Mouse (Mus musculus) heart, adult 2 months (tissue): ENCODE data around the gene Plekhm2. TPM values are rescaled to one million over a fixed set of nuclear protein-coding genes. Genes with fewer than 3 reads are reported as not detected.
A peak's percentile ranks its signal among the peaks of the same experiment; 100 is the strongest.

Experiments used
- DNase-seq, 2 experiments: peaks; one replicate each; pipeline ENCODE4 v3.0.0; 2021
- H3K27ac ChIP-seq: fragments of 200-600 bp; 2 replicates; pipeline ENCODE4 v1.8.1; 2022
- H3K27me3 ChIP-seq: fragments of 200-500 bp; 2 replicates; pipeline ENCODE4 v1.6.1; 2012; ENCODE audit warnings: mild to moderate bottlenecking, low read length, inconsistent platforms, mixed read lengths; ENCODE audit not compliant: control insufficient read depth, insufficient read depth
- H3K36me3 ChIP-seq: fragments of 200-500 bp; 2 replicates; pipeline ENCODE4 v1.6.1; 2012; ENCODE audit warnings: low read length, inconsistent platforms; ENCODE audit not compliant: control insufficient read depth, insufficient read depth
- H3K4me1 ChIP-seq: fragments of 200-500 bp; 2 replicates; pipeline ENCODE4 v1.6.1; 2011; ENCODE audit warnings: low read length; ENCODE audit not compliant: control insufficient read depth, insufficient read depth
- H3K4me3 ChIP-seq: fragments of 200-600 bp; 2 replicates; pipeline ENCODE4 v1.8.1; 2022
- H3K79me2 ChIP-seq: fragments of 200-500 bp; replicated peaks from 2 replicates; pipeline ENCODE4 v1.6.1; 2012; ENCODE audit warnings: mild to moderate bottlenecking, inconsistent platforms, low read length, moderate library complexity, mixed read lengths; ENCODE audit not compliant: control insufficient read depth, insufficient read depth
- H3K9ac ChIP-seq: fragments of 200-500 bp; 2 replicates; pipeline ENCODE4 v1.6.1; 2012; ENCODE audit warnings: low read depth, mild to moderate bottlenecking, control low read depth, inconsistent platforms, low read length, mixed read lengths
- CTCF ChIP-seq: fragments of 200-600 bp; IDR thresholded peaks from 2 replicates; pipeline ENCODE4 v1.8.1; 2022; ENCODE audit warnings: antibody characterized with exemption, mild to moderate bottlenecking, moderate library complexity
- EP300 ChIP-seq: fragments of 200-500 bp; IDR thresholded peaks from 2 replicates; pipeline ENCODE4 v1.6.1; 2011; ENCODE audit warnings: low read depth, low read length, control low read depth; ENCODE audit not compliant: insufficient read depth
- POLR2A ChIP-seq: fragments of 200-500 bp; IDR thresholded peaks from 2 replicates; pipeline ENCODE4 v1.6.1; 2011; ENCODE audit warnings: mild to moderate bottlenecking, low read depth, low read length, control low read depth; ENCODE audit not compliant: insufficient read depth
- WGBS: fragments of 180-500 bp; shearing (Covaris S2); methylation state at CpG from one replicate; pipeline ENCODE4 v1.1.7; 2018; 5-methylcytosine and 5-hydroxymethylcytosine counted together
- intact Hi-C: fragments of 180-260 bp; cut with DNase I; formaldehyde crosslinking; loops from one replicate; pipeline ENCODE4 v1.15.1; 2025
- polyA plus RNA-seq: library from polyadenylated mRNA; depleted of rRNA; stranded (reverse); fragments of >200 nt; gene quantifications from 2 replicates; pipeline ENCODE4 v1.2.3, GENCODE M21; 2012
- total RNA-seq, 2 experiments: library from RNA; stranded (reverse); gene quantifications; 2 replicates each; pipeline ENCODE4 v1.2.3; 2021

Gene Plekhm2
- total and polyA plus RNA-seq, 3 experiments, result 95.2 to 126 (median 111) TPM

GRCm38 (mm10) chr4:141659739-141660138, 5.0 kb downstream of the Plekhm2 start:
- intact Hi-C loops, result no loop called here
- Histone ChIP-seq H3K27me3 (no peaks in the 10 kb centered on the region), H3K9ac (no peak overlapping the region), H3K79me2 (peaks cover 6% of the 10 kb centered on the region), H3K36me3 (peaks cover 5% of the 10 kb centered on the region), H3K4me3 (no peak overlapping the region), H3K4me1 (peaks cover 15% of the 10 kb centered on the region), H3K27ac (no peak overlapping the region)
- no peak for DNase-seq
- 59% methylated on average over 4 of the region's 4 CpGs for WGBS
- TF ChIP-seq CTCF, result peak; percentile 44
- TF ChIP-seq EP300, result no peak

GRCm38 (mm10) chr4:141658846-141659484, 5.7 kb downstream of the Plekhm2 start:
- WGBS, result 63% methylated on average over 6 of the region's 6 CpGs
- H3K4me1 ChIP-seq, result peaks cover 16% of the 10 kb centered on the region
- peaks cover 5% of the 10 kb centered on the region for H3K36me3 ChIP-seq
- no peak for DNase-seq
- no peak overlapping the region for H3K4me3 ChIP-seq
- TF ChIP-seq POLR2A (no peak), EP300 (no peak), CTCF (no peak)
- H3K79me2 ChIP-seq, result peaks cover 6% of the 10 kb centered on the region
- H3K27me3 ChIP-seq, result no peaks in the 10 kb centered on the region
- intact Hi-C loops, result no loop called here
- no peak overlapping the region for H3K9ac ChIP-seq
- peak overlapping the region; percentile 41 for H3K27ac ChIP-seq

- Histone ChIP-seq H3K9ac (no peak overlapping the region), H3K36me3 (peaks cover 3% of the 10 kb centered on the region), H3K4me1 (peaks cover 16% of the 10 kb centered on the region), H3K4me3 (no peak overlapping the region), H3K79me2 (peaks cover 3% of the 10 kb centered on the region), H3K27ac (peak overlapping the region; percentile 75), H3K27me3 (no peaks in the 10 kb centered on the region)
- intact Hi-C loops, result no loop called here
- TF ChIP-seq CTCF (no peak), EP300 (no peak), POLR2A (no peak)
- DNase-seq, result no peak
- WGBS, result 66% methylated on average over 8 of the region's 8 CpGs
Observed at GRCm38 (mm10) chr4:141656932-141657331, 7.8 kb downstream of the Plekhm2 start.

- Histone ChIP-seq H3K4me1 (peaks cover 18% of the 10 kb centered on the region), H3K27me3 (no peaks in the 10 kb centered on the region), H3K9ac (no peak overlapping the region), H3K36me3 (peaks cover 3% of the 10 kb centered on the region), H3K4me3 (no peak overlapping the region), H3K79me2 (peaks cover 3% of the 10 kb centered on the region), H3K27ac (peak overlapping the region; percentile 75)
- TF ChIP-seq EP300 (0 out of 2 replicates have a peak, but pooled peaks have one; percentile 11), CTCF (no peak), POLR2A (0 out of 2 replicates have a peak, but pooled peaks have one; percentile 6)
- 56% methylated on average over 12 of the region's 12 CpGs for WGBS
- DNase-seq, result peak; percentile 51 to 66
- intact Hi-C loops, result no loop called here
Observed at GRCm38 (mm10) chr4:141655908-141656608, 8.6 kb downstream of the Plekhm2 start.

GRCm38 (mm10) chr4:141654509-141654908, 10.2 kb downstream of the Plekhm2 start:
- DNase-seq, result peak in 1 of 2 experiments; percentile 59
- TF ChIP-seq EP300 (0 out of 2 replicates have a peak, but pooled peaks have one; percentile 55), CTCF (no peak)
- intact Hi-C loops, result no loop called here
- WGBS, result 70% methylated on average over 6 of the region's 6 CpGs
- Histone ChIP-seq H3K9ac (no peak overlapping the region), H3K4me3 (no peak overlapping the region), H3K4me1 (peaks cover 18% of the 10 kb centered on the region), H3K79me2 (peaks cover under 1% of the 10 kb centered on the region; the same call in 1 of the 2 replicates), H3K27me3 (no peaks in the 10 kb centered on the region), H3K27ac (peak overlapping the region; percentile 67), H3K36me3 (no peaks in the 10 kb centered on the region; the same call in 1 of the 2 replicates)

GRCm38 (mm10) chr4:141653813-141654212, 10.9 kb downstream of the Plekhm2 start:
- H3K4me1 ChIP-seq, result peaks cover 21% of the 10 kb centered on the region
- DNase-seq, result no peak
- WGBS, result 68% methylated on average over 13 of the region's 13 CpGs
- peak overlapping the region; percentile 67 for H3K27ac ChIP-seq
- TF ChIP-seq EP300 (no peak), POLR2A (no peak), CTCF (no peak)
- intact Hi-C loops, result no loop called here
- H3K4me3 ChIP-seq, result no peak overlapping the region
- H3K27me3 ChIP-seq, result no peaks in the 10 kb centered on the region
- peaks cover 2% of the 10 kb centered on the region; the same call in 1 of the 2 replicates for H3K79me2 ChIP-seq
- H3K9ac ChIP-seq, result no peak overlapping the region
- H3K36me3 ChIP-seq, result no peaks in the 10 kb centered on the region; the same call in 1 of the 2 replicates
